Mouse (Mus musculus) forebrain, embryonic 12.5 days (tissue): ENCODE measurements at regions not wholly inside any gene's neighbourhood (a gene's known extent, or its start where the extent isn't known, plus 50 kb on each side); places are given as distances from the start of the nearest gene placed in this dataset.

Experiments
- ATAC-seq: fragments of 200-750 bp; cut with Nextera tagmentation; 2 replicates; pipeline ENCODE4 v1.8.0; 2017; ENCODE audit warnings: moderate TSS enrichment; ENCODE audit not compliant: low FRiP score
- H3K27ac ChIP-seq: fragments of 300-500 bp; sonication (generic); 2 replicates; pipeline ENCODE4 v1.5.1; 2016; ENCODE audit warnings: mild to moderate bottlenecking
- H3K27me3 ChIP-seq: fragments of 300-500 bp; sonication (generic); 2 replicates; pipeline ENCODE4 v1.6.1; 2016; ENCODE audit warnings: mild to moderate bottlenecking
- H3K36me3 ChIP-seq: fragments of 300-500 bp; sonication (generic); replicated peaks from 2 replicates; pipeline ENCODE4 v1.6.1; 2016; ENCODE audit warnings: mild to moderate bottlenecking
- H3K4me1 ChIP-seq: fragments of 300-500 bp; sonication (generic); 2 replicates; pipeline ENCODE4 v1.6.1; 2016
- H3K4me2 ChIP-seq: fragments of 300-500 bp; sonication (generic); 2 replicates; pipeline ENCODE4 v1.6.1; 2016; ENCODE audit warnings: mild to moderate bottlenecking, moderate library complexity
- H3K4me3 ChIP-seq: fragments of 300-500 bp; sonication (generic); replicated peaks from 2 replicates; pipeline ENCODE4 v1.5.1; 2016; ENCODE audit warnings: mild to moderate bottlenecking
- H3K9ac ChIP-seq: fragments of 300-500 bp; sonication (generic); 2 replicates; pipeline ENCODE4 v1.6.1; 2016; ENCODE audit warnings: mild to moderate bottlenecking
- H3K9me3 ChIP-seq: fragments of 300-500 bp; sonication (generic); 2 replicates; pipeline ENCODE4 v1.6.1; 2016
- WGBS: fragments of 180-500 bp; shearing (Covaris S2); methylation state at CpG from one replicate; pipeline ENCODE4 v1.1.7; 2016; 5-methylcytosine and 5-hydroxymethylcytosine counted together

DNA sequence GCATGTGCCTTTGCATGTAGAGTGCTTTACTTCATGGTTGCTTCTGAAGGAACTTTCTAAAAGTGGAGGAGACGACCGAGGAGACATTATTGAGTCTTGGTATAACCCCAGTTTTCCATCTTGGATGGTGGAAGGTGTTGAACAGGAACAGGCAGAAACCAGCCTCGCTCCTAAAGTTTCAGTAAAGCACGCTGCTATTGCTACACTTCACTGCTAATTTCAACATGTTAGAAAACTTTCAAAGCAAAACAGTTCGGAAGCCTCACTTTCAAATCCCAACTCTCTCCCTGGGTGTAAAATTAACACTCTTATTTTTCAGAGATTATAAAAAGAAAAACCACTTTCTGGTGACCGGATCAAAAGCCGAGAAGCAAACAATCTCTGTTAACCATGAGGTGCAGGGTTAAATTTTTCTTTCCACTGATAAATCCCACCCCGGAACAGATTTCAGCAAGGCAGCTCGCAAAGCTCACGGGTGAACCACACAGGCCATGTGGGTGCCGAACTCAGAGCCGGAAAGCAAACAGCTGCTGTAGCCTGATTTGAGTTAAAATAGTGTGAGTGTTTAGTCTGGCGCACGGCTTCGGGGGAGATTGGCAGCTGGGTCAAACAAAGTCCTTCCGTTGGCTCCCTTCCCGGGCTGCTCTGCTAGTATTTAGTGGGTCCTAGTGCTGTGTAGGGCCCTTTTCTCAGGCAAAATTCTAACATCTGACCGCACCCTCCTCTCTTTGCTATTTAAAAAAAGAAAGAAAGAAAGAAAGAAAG, 102.2 kb downstream of the Gm11146 start:
- no peaks in the 10 kb centered on the region for H3K9me3 ChIP-seq
- peak; percentile 90 for ATAC-seq
- no peaks in the 10 kb centered on the region for H3K27me3 ChIP-seq
- peak overlapping the region; percentile 95 for H3K27ac ChIP-seq
- H3K36me3 ChIP-seq = no peaks in the 10 kb centered on the region
- H3K4me2 ChIP-seq = peak overlapping the region; percentile 53
- H3K4me3 ChIP-seq = 0 out of 2 replicates have a peak overlapping the region, but pooled peaks have one; percentile 1
- H3K9ac ChIP-seq = no peak overlapping the region
- WGBS = 32% methylated on average over 18 of the region's 18 CpGs
- H3K4me1 ChIP-seq = peaks cover 17% of the 10 kb centered on the region

DNA sequence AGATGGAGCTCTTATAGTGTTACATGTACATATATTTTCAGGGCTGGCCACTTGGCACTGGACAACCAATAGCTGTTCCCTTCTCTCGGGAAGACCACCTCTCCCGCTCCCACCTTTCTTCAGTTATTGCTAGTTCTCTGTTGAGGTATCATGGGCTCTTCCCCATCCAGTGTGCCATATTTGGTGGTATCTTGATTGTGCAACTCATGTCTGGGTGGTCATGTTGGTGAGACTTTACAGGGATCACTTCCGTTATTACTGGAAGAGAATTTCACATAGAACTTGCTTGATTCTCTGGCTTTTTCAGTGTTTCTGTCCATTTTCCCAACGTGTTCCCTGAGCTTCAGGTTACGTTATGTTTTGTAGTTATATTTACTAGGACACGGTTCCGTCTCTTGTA, 106.6 kb downstream of the Gm11146 start:
- 97% methylated on average over 7 of the region's 7 CpGs for WGBS
- no peak overlapping the region for H3K9ac ChIP-seq
- no peaks in the 10 kb centered on the region for H3K27me3 ChIP-seq
- H3K36me3 ChIP-seq = no peaks in the 10 kb centered on the region
- H3K27ac ChIP-seq = no peak overlapping the region
- H3K9me3 ChIP-seq = no peaks in the 10 kb centered on the region
- no peak overlapping the region for H3K4me3 ChIP-seq
- no peak overlapping the region for H3K4me2 ChIP-seq
- no peak for ATAC-seq
- H3K4me1 ChIP-seq = peaks cover 10% of the 10 kb centered on the region

DNA sequence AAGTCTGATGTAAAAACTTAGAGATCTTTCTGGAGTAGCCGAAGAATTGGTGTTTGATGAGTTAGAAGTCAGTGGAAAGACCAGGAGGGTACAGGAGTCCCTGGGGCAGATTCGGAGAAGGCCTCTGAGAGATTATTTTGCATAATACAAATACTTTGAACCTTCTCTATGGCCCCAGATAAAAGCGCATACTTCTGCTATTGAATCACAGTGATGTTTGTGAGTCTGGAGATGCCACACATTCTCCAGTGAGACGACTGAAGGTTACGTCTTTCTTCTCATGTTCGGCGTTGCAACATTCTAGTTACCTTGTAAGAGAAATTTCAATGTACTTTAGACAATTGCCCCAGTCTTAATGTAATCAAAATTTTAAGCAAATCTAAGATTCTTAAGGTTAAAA, 107.9 kb downstream of the Gm11146 start:
- Histone ChIP-seq H3K36me3 (no peaks in the 10 kb centered on the region), H3K9me3 (no peaks in the 10 kb centered on the region), H3K27ac (no peak overlapping the region), H3K4me3 (no peak overlapping the region), H3K9ac (no peak overlapping the region), H3K4me1 (no peaks in the 10 kb centered on the region), H3K4me2 (no peak overlapping the region), H3K27me3 (no peaks in the 10 kb centered on the region)
- WGBS = 84% methylated on average over 7 of the region's 7 CpGs
- ATAC-seq = no peak

DNA sequence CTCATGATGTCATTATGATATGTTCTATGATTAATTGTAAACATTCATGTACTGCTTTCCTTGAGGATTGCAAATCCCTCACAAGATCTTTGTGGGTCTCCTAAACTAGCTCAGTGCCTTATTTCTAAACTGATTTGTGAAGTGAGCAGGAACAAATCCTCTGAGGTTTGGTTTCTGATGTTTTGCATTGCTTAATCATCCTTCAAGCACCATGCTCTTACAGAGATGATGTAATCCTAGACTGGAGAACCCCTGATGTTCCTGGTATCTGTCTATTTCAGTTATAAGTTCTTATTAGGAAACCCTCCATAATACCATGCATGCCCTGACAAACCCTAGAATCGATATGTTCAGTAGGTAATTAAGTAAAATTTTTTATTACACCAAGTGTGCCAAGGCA, 113.7 kb downstream of the Gm11146 start:
- 81% methylated on average over 1 of the region's 1 CpGs for WGBS
- no peak overlapping the region for H3K4me3 ChIP-seq
- no peak for ATAC-seq
- no peak overlapping the region for H3K27ac ChIP-seq
- H3K4me1 ChIP-seq = no peaks in the 10 kb centered on the region
- H3K4me2 ChIP-seq = no peak overlapping the region
- H3K36me3 ChIP-seq = peaks cover 5% of the 10 kb centered on the region; the same call in 1 of the 2 replicates
- no peaks in the 10 kb centered on the region for H3K27me3 ChIP-seq
- no peaks in the 10 kb centered on the region for H3K9me3 ChIP-seq
- H3K9ac ChIP-seq = no peak overlapping the region

DNA sequence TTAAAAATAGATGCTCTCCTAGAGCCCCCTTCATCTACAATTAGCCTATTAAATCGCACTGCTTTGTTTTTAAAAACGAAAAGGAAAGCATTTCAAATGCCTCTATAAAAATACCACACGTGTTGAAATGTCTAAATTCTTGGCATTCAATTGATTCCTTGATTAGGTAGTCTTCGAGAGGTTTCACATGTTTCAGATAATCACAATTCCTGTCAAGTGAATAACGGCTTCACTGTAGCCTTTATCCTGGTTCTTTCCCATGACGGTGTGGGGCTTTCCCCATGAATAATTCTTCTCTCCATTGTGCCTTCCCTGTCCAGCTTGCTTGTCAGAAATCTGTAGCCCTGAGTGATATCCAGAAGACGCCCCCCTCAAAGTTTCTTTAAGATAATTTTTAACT, 122.1 kb downstream of the Gm11146 start:
- 0 out of 2 replicates have a peak, but pooled peaks cover 6% of the 10 kb centered on the region for H3K4me1 ChIP-seq
- no peak for ATAC-seq
- no peak overlapping the region for H3K4me2 ChIP-seq
- no peak overlapping the region for H3K9ac ChIP-seq
- H3K4me3 ChIP-seq = no peak overlapping the region
- no peak overlapping the region for H3K27ac ChIP-seq
- H3K36me3 ChIP-seq = peaks cover 2% of the 10 kb centered on the region; the same call in 1 of the 2 replicates
- no peaks in the 10 kb centered on the region for H3K9me3 ChIP-seq
- 41% methylated on average over 7 of the region's 7 CpGs for WGBS
- no peaks in the 10 kb centered on the region for H3K27me3 ChIP-seq

DNA sequence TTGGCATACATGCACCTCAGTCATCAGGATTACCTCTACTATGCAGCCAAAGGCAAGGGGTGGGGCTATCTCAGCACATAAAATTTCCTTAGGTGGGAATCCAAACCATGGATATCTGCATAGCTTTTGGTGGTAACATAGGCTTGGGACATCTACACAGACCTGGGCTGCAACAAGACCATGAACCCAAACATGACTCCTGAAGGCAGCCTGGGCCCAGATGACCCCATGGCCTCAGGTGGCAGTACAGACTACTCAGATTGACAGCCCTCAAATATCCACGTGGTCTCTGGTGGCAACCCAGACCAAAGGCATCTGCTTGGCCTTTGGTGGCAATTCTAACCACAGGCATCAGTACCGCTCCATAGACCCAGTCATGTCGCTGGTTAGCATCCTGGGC, 130.0 kb downstream of the Gm11146 start:
- WGBS = 85% methylated on average over 3 of the region's 3 CpGs
- H3K27ac ChIP-seq = no peak overlapping the region
- no peak for ATAC-seq

DNA sequence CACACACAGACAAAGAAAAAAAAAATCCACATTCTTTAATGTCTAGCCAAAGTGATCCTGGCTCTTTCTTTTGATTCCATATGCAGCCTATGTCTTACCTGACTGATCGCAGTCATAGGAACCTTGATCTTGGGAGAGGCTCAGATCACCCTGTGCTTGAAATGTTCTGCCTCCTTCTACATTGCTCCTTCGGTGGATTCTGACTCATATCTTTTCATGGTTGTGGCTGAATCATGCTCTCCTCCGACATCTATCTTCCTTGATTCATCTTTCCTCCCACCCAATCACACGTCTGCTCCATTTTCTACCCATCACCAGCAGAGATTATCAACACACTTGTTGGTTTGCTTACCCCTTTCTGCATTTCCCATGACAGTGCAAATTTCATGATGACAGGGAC, 132.0 kb downstream of the Gm11146 start:
- WGBS = 95% methylated on average over 4 of the region's 4 CpGs
- Histone ChIP-seq H3K4me2 (no peak overlapping the region), H3K27ac (no peak overlapping the region), H3K4me1 (no peaks in the 10 kb centered on the region), H3K36me3 (0 out of 2 replicates have a peak, but pooled peaks cover 5% of the 10 kb centered on the region), H3K27me3 (no peaks in the 10 kb centered on the region), H3K9ac (no peak overlapping the region), H3K9me3 (no peaks in the 10 kb centered on the region), H3K4me3 (no peak overlapping the region)
- ATAC-seq = no peak

More for the DNA sequence above, 130.0 kb downstream of the Gm11146 start:
- Histone ChIP-seq H3K4me3 (no peak overlapping the region), H3K27me3 (no peaks in the 10 kb centered on the region), H3K9ac (no peak overlapping the region), H3K36me3 (peaks cover 8% of the 10 kb centered on the region; the same call in 1 of the 2 replicates), H3K9me3 (no peaks in the 10 kb centered on the region), H3K4me2 (no peak overlapping the region), H3K4me1 (no peaks in the 10 kb centered on the region)

DNA sequence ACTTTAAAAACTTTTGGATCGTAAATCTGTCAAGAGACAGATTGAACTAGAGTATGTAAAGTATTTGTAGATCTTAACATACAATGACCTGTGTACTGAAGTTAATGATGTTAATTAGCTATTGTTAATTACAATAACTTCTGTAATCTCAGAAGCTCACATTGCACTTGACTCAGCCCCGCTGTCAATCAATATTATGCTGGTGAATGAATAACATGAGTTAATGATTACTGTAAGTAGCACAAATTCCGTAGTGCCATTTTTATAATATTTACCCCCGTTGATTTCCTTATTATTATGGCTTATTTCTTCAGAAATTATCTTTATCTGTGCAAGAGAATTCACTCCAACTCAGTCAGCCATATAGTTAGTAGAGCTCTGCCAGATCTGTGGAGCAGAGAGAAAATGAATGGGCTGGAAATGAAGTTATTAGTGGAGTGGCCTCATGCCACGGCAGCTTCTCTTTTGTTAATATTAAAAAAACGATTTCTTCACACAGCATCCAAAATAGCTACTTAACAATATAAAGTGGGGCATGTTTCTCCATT, 132.5 kb downstream of the Gm11146 start:
- Histone ChIP-seq H3K36me3 (0 out of 2 replicates have a peak, but pooled peaks cover 5% of the 10 kb centered on the region), H3K4me1 (peaks cover 4% of the 10 kb centered on the region), H3K9ac (no peak overlapping the region), H3K4me2 (no peak overlapping the region), H3K4me3 (no peak overlapping the region), H3K9me3 (no peaks in the 10 kb centered on the region), H3K27me3 (no peaks in the 10 kb centered on the region), H3K27ac (no peak overlapping the region)
- WGBS = 78% methylated on average over 6 of the region's 6 CpGs
- ATAC-seq = no peak

DNA sequence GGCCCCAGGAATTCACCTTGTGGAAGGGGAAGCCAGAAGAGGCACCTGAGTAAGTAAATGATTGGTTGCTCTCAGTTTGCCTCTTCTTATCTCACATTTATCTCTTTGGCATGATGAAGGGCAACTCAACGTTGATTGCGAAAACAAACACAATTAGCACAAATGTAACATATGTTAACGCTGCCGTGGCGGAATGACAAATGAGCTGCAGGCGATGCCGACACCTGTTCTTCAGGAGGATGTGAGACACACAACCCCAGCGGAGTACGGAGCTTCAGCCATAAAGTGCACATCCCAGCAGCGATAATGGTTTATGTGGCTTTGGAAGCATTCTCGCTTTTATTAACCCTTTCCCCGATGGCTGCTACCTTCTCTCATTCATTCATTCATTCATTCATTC, 134.7 kb downstream of the Gm11146 start:
- no peak overlapping the region for H3K4me2 ChIP-seq
- H3K36me3 ChIP-seq = 0 out of 2 replicates have a peak, but pooled peaks cover 5% of the 10 kb centered on the region
- peaks cover 4% of the 10 kb centered on the region for H3K4me1 ChIP-seq
- H3K27ac ChIP-seq = no peak overlapping the region
- H3K27me3 ChIP-seq = no peaks in the 10 kb centered on the region
- no peak overlapping the region for H3K9ac ChIP-seq
- no peak for ATAC-seq
- 85% methylated on average over 12 of the region's 12 CpGs for WGBS
- no peak overlapping the region for H3K4me3 ChIP-seq
- H3K9me3 ChIP-seq = no peaks in the 10 kb centered on the region

DNA sequence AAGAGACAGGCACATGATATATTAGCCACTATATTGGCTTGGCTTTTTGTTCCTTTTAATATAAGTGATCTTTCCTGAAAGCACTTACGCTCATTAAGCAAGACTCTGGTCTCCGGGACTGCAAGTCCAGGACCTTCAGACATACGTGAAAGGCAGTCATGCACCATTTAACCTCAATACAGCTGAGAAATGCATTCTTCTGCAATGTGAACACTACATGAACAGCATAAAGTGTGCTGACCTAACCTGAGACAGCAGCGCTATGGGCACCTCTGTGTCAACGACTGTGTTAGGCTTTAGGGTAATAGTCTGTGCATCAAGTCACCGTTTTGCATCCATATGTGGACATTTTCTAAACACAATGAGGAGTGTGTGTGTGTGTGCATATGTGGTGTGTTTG, 137.3 kb downstream of the Gm11146 start:
- Histone ChIP-seq H3K27ac (0 out of 2 replicates have a peak overlapping the region, but pooled peaks have one; percentile 50), H3K4me2 (no peak overlapping the region), H3K9ac (no peak overlapping the region), H3K4me3 (no peak overlapping the region), H3K36me3 (0 out of 2 replicates have a peak, but pooled peaks cover 5% of the 10 kb centered on the region), H3K4me1 (peaks cover 10% of the 10 kb centered on the region), H3K27me3 (no peaks in the 10 kb centered on the region), H3K9me3 (no peaks in the 10 kb centered on the region)
- no peak for ATAC-seq
- WGBS = 35% methylated on average over 6 of the region's 6 CpGs

DNA sequence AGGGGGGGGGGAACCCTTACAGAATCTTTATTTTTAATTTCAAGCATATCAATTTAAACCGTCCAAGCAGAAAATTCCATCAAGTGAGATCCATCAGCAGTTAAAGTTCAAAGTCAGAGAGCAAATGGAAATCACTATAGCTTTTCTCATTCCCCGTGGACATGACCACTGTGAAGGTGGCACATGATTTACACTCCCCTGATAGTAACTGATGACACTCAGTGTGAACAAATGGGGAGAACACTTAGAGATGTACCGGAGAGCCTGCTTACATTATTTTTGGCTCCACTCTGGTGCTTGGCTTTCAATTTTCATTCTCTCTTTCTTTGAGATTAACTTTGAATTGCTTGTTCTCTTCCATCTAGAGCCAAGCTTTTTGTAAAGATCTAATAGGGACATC, 140.0 kb downstream of the Gm11146 start:
- peaks cover 10% of the 10 kb centered on the region for H3K4me1 ChIP-seq
- H3K4me3 ChIP-seq = no peak overlapping the region
- WGBS = 76% methylated on average over 3 of the region's 3 CpGs
- no peak overlapping the region for H3K4me2 ChIP-seq
- no peaks in the 10 kb centered on the region for H3K36me3 ChIP-seq
- no peak for ATAC-seq
- H3K9ac ChIP-seq = no peak overlapping the region
- no peak overlapping the region for H3K27ac ChIP-seq
- no peaks in the 10 kb centered on the region for H3K9me3 ChIP-seq
- no peaks in the 10 kb centered on the region for H3K27me3 ChIP-seq

DNA sequence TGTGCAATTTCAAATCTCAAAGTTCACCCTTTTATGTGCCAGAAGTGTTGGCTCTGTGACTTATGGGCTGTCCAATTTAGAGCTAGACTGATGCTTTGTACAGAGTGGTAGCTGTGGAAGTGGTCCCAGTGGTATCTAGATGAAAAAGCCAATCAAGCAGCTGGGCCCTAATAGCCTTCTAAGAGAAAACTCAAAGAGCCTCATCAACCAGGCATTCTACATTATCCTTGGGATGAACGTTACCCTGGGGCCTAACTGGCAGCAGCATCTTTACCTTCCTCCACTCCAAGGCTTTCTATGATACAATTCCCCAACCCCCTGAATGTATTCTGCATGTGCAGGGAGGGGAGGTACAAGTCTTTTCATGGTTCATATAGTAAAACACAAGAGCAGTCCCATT, 140.4 kb downstream of the Gm11146 start:
- Histone ChIP-seq H3K4me3 (no peak overlapping the region), H3K9me3 (no peaks in the 10 kb centered on the region), H3K27me3 (no peaks in the 10 kb centered on the region), H3K4me2 (no peak overlapping the region), H3K36me3 (no peaks in the 10 kb centered on the region), H3K4me1 (peaks cover 10% of the 10 kb centered on the region), H3K9ac (no peak overlapping the region), H3K27ac (no peak overlapping the region)
- no peak for ATAC-seq
- WGBS = 46% methylated on average over 1 of the region's 1 CpGs

DNA sequence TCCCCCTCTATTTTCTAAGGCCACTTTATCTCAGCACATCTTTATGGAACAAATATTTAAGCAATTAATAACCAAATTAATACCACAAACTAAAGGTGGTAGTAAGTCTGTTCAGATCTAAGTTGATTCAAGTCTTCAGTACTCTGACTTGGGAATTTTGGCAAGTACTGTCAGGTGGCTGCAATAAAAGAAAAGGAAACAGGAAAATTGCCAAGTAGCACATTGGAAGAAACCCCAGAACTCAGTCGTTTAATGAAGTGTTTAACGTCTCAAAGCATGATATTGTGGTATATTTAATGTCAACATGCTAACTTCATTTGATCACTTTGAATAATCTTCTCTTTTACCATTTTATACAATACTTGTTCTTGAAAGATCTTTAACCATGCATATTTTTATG, 142.2 kb downstream of the Gm11146 start:
- no peak overlapping the region for H3K4me2 ChIP-seq
- peaks cover 8% of the 10 kb centered on the region for H3K4me1 ChIP-seq
- no peaks in the 10 kb centered on the region for H3K36me3 ChIP-seq
- no peaks in the 10 kb centered on the region for H3K9me3 ChIP-seq
- no peak for ATAC-seq
- H3K27me3 ChIP-seq = no peaks in the 10 kb centered on the region
- no peak overlapping the region for H3K27ac ChIP-seq
- no peak overlapping the region for H3K4me3 ChIP-seq
- WGBS = 74% methylated on average over 2 of the region's 2 CpGs
- H3K9ac ChIP-seq = no peak overlapping the region
